Mouse (Mus musculus) G1E (cell line): ENCODE measurements around the gene Srpk3. TPM values are rescaled to one million over a fixed set of nuclear protein-coding genes. Genes with fewer than 3 reads are reported as not detected.

Experiments used
- ATAC-seq: 2 replicates; pipeline ENCODE4 v1.8.0; 2016; ENCODE audit warnings: mild to moderate bottlenecking; ENCODE audit not compliant: insufficient number of reproducible peaks, poor library complexity, low FRiP score, severe bottlenecking; ENCODE audit errors: extremely low read depth
- DNase-seq: peaks from one replicate; pipeline ENCODE4 v3.0.0; 2012; ENCODE audit warnings: low spot score
- H3K27me3 ChIP-seq: 2 replicates; pipeline ENCODE4 v1.6.1; 2012; ENCODE audit warnings: mild to moderate bottlenecking, low read length, inconsistent platforms; ENCODE audit not compliant: insufficient read depth
- H3K36me3 ChIP-seq: replicated peaks from 2 replicates; pipeline ENCODE3; 2012; ENCODE audit warnings: mild to moderate bottlenecking, inconsistent platforms
- H3K4me1 ChIP-seq: 2 replicates; pipeline ENCODE4 v1.6.1; 2012; ENCODE audit warnings: low read depth, low read length, inconsistent platforms, mixed read lengths; ENCODE audit not compliant: insufficient read depth
- H3K4me3 ChIP-seq: 2 replicates; pipeline ENCODE4 v1.5.1; 2012; ENCODE audit warnings: low read depth, mild to moderate bottlenecking, inconsistent platforms, low read length, moderate library complexity, mixed read lengths
- H3K9me3 ChIP-seq: replicated peaks from 2 replicates; pipeline ENCODE4 v1.6.1; 2012; ENCODE audit warnings: inconsistent platforms
- CTCF ChIP-seq: IDR thresholded peaks from 2 replicates; pipeline ENCODE4 v1.5.1; 2012; ENCODE audit warnings: low read depth, low read length, inconsistent platforms, mixed read lengths
- GATA1 ChIP-seq: IDR thresholded peaks from 2 replicates; pipeline ENCODE4 v1.6.1; 2012; ENCODE audit warnings: borderline replicate concordance, low read length, inconsistent platforms, mixed read lengths
- GATA2 ChIP-seq: IDR thresholded peaks from 2 replicates; pipeline ENCODE4 v1.6.1; 2012; ENCODE audit warnings: low read depth, low read length, inconsistent platforms, borderline replicate concordance
- POLR2AphosphoS5 ChIP-seq: IDR thresholded peaks from 2 replicates; pipeline ENCODE4 v1.6.1; 2012; ENCODE audit warnings: low read depth, low read length, inconsistent platforms; ENCODE audit not compliant: insufficient replicate concordance
- TAL1 ChIP-seq: conservative IDR thresholded peaks from 2 replicates; pipeline ENCODE4 v1.6.1; 2012; ENCODE audit warnings: low read depth, low read length, inconsistent platforms, mixed read lengths
- polyA plus RNA-seq: library from polyadenylated mRNA; stranded (reverse); fragments of >175 nt; gene quantifications from 2 replicates; pipeline ENCODE4 v1.2.3, GENCODE M21; 2012
- total RNA-seq, 2 experiments: library from RNA; stranded (forward) in 1 of 2; stranded (reverse) in 1 of 2; fragments of 200-1000 nt in 1 of 2; fragments of >200 nt in 1 of 2; fragmentation: Nextera tagmentation in 1 of 2; gene quantifications; 2 replicates each; pipeline ENCODE4 v1.2.3; 2014 to 2017

The Srpk3 gene
- total and polyA plus RNA-seq, 3 experiments = 0.44 TPM; not detected in 2

GRCm38 (mm10) chrX:73782227-73782626 lies 8.0 kb downstream of the Srpk3 start:
- DNase-seq = no peak
- no peak for ATAC-seq
- TF ChIP-seq GATA2 (no peak), TAL1 (no peak), POLR2AphosphoS5 (no peak), CTCF (no peak), GATA1 (no peak)

GRCm38 (mm10) chrX:73785666-73786065 lies 11.5 kb downstream of the Srpk3 start:
- DNase-seq (no peak), ATAC-seq (no peak)
- Histone ChIP-seq H3K36me3 (peaks cover 64% of the 10 kb centered on the region), H3K4me3 (peak overlapping the region; percentile 85), H3K4me1 (peaks cover 34% of the 10 kb centered on the region), H3K9me3 (no peaks in the 10 kb centered on the region), H3K27me3 (no peaks in the 10 kb centered on the region)
- TF ChIP-seq GATA2 = no peak
- no peak for TF ChIP-seq POLR2AphosphoS5
- no peak for TF ChIP-seq CTCF
- TF ChIP-seq TAL1 = no peak
- no peak for TF ChIP-seq GATA1

More at GRCm38 (mm10) chrX:73782227-73782626, 8.0 kb downstream of the Srpk3 start:
- Histone ChIP-seq H3K27me3 (no peaks in the 10 kb centered on the region), H3K4me3 (no peak overlapping the region), H3K4me1 (peaks cover 15% of the 10 kb centered on the region), H3K9me3 (no peaks in the 10 kb centered on the region), H3K36me3 (peaks cover 76% of the 10 kb centered on the region)

DNA sequence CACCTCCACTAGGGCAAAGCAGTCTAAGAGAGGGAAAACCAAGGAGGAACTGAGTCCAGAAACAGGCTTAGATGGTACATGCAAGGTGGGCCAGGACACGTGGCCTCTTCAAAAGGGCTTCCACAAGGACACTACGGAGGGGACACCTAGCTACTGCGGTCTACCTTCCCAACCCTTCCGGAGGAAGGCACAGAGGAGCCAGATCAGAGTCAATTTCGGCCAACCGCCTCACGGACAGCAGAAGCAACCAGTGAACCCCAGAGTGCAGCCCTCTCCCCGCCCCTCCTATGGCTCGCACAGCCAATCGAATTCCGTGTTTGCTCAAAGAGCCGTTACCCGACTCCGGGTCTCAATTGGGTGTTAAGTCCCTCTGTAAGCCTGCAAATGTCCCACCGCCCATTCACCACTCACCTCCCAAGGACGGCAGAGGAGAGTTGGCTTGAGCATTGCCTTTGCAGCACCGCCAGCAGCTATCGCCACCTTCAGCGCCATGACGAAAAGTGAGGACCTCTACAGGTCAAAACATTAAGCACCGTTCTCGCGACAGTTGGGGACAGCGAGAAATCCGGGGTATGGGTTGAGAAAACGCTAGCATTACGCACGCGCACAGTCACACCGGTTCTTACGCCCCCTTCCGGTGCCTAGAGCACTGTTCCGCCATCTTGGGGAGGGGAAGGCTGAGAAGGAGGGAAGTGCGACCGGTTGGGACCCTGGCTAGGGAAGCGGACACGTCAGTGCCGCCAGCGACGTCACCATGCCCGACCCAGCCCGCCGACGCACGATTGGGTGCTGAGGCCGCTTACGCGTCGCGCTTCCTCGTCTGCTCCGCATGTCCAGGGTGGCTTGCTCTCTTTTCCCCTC lies 12.4 kb downstream of the Srpk3 start, which contains the start of the genes Idh3g and Ssr4:
Gene Idh3g, minus strand, starts transcription at position 534 of the 861 bp plus-strand sequence.
Gene Ssr4, plus strand, starts transcription at position 665 of the 861 bp plus-strand sequence.
- DNase-seq (peak; percentile 81), ATAC-seq (peak; percentile 91)
- H3K4me3 ChIP-seq = peak within 1 kb of the TSS; percentile 85
- H3K4me1 ChIP-seq = peaks cover 34% of the 10 kb centered on the region
- no peak for TF ChIP-seq POLR2AphosphoS5
- TF ChIP-seq GATA2 = no peak
- TF ChIP-seq CTCF = no peak
- no peak for TF ChIP-seq TAL1
- no peak for TF ChIP-seq GATA1
- H3K9me3 ChIP-seq = no peaks in the 10 kb centered on the region
- peaks cover 64% of the 10 kb centered on the region for H3K36me3 ChIP-seq
- no peaks in the 10 kb centered on the region for H3K27me3 ChIP-seq

DNA sequence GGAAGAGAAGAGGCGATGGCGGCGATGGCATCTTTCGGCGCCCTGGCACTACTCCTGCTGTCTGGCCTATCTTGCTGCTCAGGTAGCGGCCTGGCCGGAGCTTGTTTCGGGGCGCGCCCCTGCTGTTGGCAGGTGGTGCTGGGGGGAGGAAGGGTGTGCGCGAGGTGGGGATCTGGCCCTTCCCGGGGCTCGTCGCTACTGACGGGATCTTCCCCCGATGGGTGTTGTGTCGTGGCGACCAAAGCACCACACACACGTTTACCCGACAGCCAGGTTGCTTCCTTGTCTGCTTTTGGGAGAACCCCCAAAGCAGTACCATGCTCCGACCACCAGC lies 13.0 kb downstream of the Srpk3 start:
- no peak for DNase-seq
- no peak for ATAC-seq
- Histone ChIP-seq H3K4me3 (peak overlapping the region; percentile 85), H3K9me3 (no peaks in the 10 kb centered on the region), H3K27me3 (no peaks in the 10 kb centered on the region), H3K36me3 (peaks cover 64% of the 10 kb centered on the region), H3K4me1 (peaks cover 34% of the 10 kb centered on the region)
- TF ChIP-seq GATA1 = no peak
- TF ChIP-seq CTCF = no peak
- no peak for TF ChIP-seq GATA2
- TF ChIP-seq POLR2AphosphoS5 = no peak
- TF ChIP-seq TAL1 = no peak

- DNase-seq = no peak
- Histone ChIP-seq H3K4me3 (peak overlapping the region; percentile 85), H3K27me3 (no peaks in the 10 kb centered on the region), H3K9me3 (no peaks in the 10 kb centered on the region), H3K36me3 (peaks cover 56% of the 10 kb centered on the region), H3K4me1 (peaks cover 29% of the 10 kb centered on the region)
- no peak for ATAC-seq
- TF ChIP-seq TAL1 = no peak
- no peak for TF ChIP-seq POLR2AphosphoS5
- TF ChIP-seq CTCF = no peak
- no peak for TF ChIP-seq GATA1
- TF ChIP-seq GATA2 = no peak
Observed at GRCm38 (mm10) chrX:73788501-73788900, 14.3 kb downstream of the Srpk3 start.

DNA sequence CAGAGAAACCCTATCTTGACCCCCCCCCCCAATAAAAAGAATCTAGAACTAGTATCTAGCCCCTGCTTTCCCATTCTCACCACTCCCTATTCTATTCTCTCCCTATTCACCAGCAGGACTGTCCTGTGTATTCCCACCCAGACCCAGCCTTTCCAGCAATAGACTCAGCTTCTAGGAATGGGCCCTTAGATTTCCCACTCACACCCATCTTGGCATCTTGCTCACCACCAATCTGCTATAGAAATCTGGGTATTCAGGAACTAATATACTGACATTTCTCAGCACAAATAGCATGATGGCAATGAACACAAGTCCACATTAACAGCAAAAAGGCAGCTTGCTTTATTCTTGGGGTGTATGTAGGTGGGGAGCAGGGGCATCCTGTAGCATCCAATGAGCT lies 18.8 kb downstream of the Srpk3 start:
- no peak for TF ChIP-seq GATA2
- TF ChIP-seq POLR2AphosphoS5 = no peak
- TF ChIP-seq GATA1 = no peak
- no peak for TF ChIP-seq CTCF
- no peak for TF ChIP-seq TAL1
- Histone ChIP-seq H3K27me3 (no peaks in the 10 kb centered on the region), H3K36me3 (peaks cover 53% of the 10 kb centered on the region)

More for the DNA sequence above, 18.8 kb downstream of the Srpk3 start:
- Histone ChIP-seq H3K4me3 (no peak overlapping the region), H3K4me1 (peaks cover 19% of the 10 kb centered on the region), H3K9me3 (no peaks in the 10 kb centered on the region)
- ATAC-seq = no peak
- DNase-seq = no peak
